Mouse (Mus musculus): ENCODE measurements around the gene Dnaic1. TPM values are rescaled to one million over a fixed set of nuclear protein-coding genes. Genes with fewer than 3 reads are reported as not detected.

Dnaic1 gene
- total RNA-seq, 2 experiments from 2014 or later: 0.43 to 0.64 TPM

DNA sequence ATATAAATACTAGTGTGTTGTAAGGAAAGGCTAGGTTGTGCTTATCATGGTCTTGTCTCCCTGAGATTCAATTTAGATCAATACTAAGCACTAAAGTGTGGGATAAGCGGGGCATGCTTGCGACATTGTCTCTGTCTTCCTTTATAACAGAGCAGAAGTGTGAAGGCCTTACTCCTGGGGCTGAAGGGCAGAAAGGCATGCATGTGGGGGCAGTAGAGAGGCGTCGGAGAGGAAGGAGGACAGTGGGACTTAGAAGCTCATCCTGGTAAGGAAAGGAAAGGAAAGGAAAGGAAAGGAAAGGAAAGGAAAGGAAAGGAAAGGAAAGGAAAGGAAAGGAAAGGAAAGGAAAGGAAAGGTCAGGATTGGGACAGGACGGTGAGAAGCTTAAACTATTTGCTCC lies 1.9 kb downstream of the Dnaic1 start:
- DNase-seq: no peak

DNA sequence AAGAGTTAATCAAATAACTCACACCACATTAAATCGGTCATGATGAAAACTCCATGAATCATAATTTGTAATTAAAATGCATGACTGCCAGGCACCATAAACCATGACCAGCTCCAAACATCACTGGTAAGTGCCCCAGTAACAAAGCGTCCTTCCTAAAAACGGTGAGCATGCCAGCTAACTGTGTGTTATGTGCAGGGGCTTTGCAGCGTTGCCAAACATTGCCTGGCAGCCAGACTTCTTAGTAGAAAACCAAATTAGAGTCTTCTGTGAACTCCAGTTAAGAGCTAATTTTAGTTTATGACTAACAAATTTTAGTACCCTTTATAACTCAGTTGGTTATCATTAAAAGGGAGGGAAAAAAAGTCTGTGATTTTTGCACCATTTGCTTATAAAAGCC lies 3.9 kb downstream of the Dnaic1 start:
- DNase-seq: no peak

DNA sequence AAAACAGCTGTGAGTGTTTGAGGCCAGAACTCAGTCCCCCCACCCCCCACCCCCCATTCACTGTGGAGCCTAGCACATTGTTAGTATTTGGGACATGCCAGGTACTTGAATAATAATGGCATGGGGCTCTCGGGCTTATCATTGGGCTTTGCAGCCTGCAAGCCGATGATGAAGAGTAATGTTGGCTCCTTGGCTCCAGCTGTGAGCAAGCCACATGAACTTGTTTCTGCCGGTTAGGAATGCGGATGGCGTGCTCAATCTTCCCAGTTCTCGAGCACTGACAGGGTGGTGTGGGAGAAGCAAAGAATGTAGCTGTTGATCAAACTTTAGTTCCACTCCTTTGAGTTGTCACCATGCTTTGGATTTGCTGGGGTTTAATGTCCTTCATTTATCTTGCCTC lies 6.3 kb downstream of the Dnaic1 start:
- DNase-seq: no peak

DNA sequence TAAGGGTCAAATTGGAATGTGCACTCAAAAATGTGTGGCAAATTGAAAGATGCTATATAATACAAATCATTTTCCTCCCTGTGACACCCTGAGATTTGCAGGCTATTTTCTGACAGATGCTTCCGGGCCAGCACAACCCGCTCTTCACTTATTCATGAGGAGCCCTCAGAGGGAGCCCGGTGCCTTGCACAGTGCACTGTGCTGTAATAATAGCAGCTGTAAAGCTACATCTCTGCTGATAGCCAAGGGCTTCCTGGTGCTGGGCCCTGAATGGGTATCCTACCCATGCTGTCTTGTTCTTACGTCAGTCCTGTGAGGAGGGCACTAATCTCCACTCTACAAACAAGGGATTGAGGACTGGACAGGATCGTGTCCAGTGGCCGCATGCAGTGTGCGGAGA lies 13.8 kb downstream of the Dnaic1 start:
- no peak for DNase-seq

DNA sequence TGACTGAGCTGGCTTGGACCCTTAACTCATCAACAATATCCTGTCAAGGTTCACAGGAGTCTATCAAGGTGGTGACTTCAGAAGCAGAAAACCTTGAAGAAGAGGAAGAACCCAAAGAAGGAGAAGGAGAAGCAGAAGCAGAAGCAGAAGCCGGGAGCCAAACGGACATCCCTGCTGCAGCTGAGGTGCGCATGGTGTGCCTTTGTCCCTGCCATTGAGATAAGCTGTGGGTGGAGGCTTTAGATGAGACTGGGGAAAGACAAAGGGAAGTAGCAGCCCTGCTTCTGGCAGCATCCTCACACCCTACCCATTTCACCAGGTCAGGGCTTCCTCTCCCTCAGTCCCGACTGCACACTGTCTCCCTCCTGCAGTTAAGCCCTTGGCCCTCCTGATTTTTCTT lies 33.2 kb downstream of the Dnaic1 start:
- no peak for DNase-seq

DNA sequence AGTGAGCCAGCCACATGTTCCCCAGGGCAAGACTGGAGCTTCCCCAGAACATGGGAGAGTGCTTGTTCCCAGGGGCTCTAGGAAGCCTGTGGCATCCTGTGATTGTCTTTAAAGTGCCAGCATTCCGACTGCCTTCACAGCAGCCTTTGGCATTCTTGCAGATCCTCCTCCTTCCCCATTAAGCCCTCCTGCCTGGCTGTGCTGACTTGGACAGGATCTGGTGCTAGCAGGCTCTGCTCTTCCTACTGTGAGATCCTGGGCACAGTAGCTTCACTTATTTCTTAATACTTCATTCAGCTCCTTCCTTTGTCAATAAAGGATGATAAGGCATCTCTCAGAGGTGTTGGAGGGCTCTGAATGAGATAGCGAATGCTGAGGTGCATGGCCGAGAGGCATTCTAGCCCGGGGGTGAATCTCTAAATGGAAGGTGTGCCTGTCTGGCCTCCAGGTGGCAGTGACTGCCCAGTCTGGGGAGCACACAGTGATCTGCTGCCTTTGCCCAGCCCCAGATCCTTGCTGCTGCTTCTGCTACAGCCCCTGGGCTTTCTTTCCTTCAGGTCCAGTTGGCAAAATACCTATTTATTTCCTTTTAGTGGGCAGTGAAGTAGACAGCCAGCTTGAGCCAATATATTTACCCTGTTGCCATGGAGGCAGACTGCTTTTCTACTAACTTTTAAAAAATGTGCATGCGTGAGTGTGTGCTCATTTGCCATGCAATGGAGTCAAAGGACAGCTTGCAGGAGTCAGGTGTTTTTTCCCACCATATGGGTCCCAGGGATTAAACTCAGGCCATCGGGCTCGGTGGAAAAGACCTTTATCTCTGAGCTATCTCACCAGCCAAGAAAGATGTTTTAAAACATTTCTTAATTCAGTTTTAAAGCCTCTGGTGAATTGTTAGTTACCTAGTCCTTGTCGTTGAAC lies 35.2 kb downstream of the Dnaic1 start:
- no peak for DNase-seq

DNA sequence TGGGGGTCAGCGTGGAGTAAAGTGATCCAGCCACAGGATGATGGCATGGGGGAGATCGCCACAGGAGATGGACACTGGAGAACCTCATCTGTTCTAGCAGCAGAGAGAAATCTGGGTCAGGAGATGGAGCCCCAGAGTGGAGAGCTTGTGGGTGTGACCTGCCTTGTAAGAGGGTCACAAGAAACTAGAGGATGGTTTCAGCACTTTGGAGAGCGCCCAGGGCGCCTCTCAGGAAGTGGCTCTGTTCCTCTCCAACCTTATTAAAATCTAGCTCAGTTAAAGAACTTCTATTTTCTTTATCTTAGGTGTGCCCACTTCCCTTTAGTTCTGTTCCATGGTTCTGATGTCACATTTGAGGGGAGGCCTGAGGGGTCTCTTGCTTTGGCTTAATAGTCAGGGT lies 37.2 kb downstream of the Dnaic1 start:
- DNase-seq: no peak

DNA sequence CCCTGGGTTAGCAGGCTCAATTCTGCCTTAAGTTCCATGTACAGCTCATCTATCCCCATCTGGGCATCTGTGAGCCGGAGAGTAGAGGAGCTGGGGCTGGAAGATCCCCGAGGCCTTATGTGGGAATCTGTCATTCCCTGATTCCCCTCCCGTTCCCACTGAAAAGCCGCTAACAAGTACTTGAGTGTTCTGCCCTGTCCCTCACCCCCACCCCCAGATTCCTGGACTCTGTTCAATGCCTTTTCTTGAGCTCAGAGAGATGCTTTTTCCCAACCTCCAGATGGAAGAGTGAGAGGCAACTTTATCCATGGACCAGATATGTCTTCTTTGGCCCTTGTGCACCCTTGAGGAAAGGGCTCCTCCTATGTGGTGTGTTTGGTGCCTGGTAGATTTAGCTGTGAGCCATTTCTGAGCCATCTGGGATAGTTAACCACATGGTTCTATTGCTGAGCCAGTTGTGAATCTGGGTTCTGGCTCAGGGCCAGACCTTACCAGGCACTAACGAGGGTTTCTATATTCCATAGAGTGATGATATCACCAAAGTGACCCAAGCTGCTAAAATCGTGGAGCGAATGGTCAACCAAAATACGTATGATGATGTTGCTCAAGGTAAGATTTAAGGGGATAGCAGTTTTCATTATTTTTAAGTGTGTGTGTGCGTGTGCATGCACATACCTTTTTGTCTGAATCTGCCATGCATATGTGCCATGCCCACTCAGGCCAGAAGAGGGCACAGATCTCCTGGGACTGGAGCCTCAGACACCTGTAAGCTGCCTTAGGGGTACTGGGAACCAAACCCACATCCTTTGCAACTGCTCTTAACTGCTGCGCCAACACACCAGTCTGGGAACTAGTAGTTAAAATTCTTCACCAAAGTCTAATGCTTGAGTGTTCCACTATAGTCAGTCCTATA lies 40.4 kb downstream of the Dnaic1 start:
- no peak for DNase-seq

DNA sequence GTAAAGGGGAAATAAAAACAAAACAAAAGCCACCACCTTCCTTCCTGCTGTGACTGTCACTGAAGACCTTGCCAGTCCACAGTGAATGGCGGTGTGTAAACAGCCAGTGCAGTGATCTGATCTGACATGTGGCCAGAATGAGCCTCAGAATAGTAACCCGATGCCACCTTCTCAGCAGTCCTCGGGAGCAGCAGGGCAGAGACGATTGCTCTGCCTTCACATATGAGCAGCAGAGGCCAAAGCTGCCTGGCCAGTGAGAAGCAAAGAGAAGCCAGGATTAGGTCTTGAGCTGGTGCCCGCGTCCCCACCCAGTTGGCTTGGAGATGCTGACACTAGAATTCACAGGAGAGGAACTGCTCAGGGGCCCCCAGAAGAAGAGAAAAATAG lies 41.0 kb downstream of the Dnaic1 start:
- DNase-seq: peak; percentile 61

DNA sequence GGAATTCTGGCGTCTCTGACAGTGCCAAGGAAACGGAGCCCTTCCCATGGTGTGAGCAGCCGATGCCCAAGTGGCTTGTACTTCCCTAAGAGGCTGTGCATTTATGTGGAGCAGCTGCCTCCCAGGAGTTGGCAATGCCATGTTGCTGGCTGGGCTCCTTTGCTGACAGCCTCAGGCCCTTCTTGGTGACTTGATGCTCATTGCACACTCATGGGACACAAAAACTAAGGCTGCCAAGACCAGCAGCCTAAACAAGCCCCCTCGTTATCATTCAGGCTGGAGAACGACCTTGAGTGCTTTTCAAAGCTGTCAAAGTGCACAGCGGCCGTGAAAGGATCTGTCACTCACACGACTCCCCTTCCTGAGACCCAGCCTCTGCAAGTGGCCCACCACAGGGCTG lies 42.6 kb downstream of the Dnaic1 start:
- DNase-seq: no peak

DNA sequence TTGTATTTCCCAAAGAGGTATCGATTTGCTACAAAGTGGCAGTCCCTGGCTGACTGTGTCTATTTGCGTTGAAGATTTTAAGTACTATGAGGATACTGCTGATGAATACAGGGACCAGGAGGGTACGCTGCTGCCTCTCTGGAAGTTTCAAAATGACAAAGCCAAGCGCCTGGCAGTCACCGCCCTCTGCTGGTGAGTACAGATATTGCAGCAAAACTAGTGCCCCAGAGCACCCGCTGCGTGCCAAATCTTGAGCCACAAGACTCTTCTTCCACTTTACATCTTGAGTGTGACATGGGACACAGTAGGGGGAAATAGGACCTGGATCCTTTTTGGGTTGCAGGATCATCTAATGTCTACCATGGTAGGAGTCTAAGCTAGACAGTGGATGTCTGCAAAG lies 44.6 kb downstream of the Dnaic1 start:
- DNase-seq: peak; percentile 63

DNA sequence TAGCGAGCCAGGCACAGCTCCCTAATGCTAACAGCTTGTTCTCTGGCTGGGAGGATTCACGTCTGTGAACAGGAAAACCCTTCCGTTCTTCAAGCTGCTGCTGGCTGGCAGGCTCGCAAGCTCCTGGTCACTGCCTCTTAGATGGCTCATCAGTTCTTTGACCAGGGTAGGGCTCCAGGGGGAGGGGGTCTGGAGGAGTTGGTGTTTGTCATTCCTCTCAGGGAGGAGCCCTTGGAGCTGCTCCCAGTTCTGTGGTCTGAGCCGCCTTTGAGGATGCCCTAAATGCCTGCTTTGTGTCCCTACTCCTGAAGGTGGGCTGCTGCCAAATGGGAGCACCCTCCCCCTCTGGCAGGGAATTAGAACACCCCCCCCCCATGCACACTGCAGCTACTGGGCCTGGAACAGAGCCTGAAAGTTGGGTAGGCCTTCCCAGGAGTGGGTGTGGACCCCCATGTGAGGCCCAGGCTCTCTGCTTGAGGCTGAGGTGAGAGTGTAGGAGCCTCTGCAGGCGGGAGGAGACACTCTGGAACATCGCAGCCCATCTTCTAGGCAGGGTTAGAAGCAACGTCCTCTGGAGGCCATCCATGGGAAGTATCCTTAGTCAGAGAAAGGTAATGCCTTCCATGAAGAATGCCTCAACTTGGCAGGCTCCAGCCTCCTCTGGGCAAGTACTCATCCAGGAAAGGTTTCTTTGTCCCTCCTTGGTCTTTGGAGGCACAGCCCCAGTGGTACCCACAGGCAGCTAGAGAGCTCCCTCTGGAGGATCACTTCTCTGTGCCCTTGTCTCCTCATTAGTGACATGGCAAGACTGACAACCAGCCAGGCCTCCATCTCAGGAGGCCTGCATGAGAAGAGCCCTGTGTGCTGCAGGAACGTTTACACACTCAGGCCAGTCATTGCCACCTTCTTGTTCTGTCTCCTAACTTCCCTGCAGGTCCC lies 46.4 kb downstream of the Dnaic1 start:
- no peak for DNase-seq

DNA sequence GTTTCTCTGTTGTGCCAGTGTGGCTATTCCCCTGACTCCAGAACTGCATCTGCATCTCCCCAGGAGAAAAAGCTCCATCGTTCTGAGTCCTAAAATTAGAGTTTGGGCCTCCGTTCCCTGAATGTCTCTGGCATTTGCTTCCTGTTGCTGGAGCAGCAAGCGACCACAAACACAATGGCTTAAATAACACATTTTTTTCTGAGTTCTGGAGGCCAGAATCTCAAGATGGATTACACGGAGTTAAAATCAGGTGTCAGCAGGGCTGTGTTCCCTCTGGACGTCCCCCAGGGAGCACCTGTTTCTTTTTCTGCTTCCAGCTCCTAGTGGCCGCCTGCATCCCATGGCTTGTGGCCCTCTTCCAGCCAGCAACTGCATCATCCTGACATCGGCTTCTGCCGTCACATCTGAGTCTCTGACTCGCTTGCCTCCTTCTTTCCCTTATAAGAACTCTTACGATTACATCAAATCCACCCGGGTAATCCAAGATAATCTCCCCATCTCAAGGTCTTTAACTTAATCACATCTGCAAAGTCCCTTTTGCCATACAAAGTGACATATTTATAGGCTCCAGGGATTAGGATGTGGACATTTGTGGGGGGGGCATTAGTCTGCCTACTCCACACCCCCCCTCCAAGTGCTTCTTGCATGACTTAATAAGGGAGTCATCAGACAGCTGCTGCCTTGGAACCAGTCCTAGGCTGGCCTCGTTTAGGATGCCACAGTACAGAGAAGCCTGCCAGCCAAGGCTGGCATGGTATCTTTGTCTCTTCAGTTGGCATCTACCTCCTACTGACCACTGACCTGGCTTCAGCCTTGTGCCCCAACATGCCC lies 49.6 kb downstream of the Dnaic1 start:
- DNase-seq: peak; percentile 88

DNA sequence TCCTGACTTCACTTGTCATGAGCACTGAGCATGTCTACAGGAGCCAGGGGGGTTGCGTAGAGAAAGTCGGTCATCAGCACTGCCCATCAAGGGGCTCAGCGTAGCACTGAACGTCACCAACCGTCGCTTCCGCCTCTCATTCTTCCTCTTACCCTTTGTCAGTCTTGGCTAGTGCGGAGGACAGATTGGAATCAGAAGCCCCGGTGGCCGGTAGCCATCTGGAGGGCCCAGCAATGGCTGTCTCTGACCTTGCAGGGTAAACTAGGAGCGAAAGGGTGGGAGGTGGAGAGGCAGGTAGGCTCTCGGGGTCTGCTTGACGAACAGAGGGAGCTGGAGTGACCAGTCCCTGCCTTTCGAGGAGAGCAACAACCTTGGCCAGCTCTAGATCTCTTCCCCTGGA lies 52.5 kb downstream of the Dnaic1 start:
- no peak for DNase-seq

DNA sequence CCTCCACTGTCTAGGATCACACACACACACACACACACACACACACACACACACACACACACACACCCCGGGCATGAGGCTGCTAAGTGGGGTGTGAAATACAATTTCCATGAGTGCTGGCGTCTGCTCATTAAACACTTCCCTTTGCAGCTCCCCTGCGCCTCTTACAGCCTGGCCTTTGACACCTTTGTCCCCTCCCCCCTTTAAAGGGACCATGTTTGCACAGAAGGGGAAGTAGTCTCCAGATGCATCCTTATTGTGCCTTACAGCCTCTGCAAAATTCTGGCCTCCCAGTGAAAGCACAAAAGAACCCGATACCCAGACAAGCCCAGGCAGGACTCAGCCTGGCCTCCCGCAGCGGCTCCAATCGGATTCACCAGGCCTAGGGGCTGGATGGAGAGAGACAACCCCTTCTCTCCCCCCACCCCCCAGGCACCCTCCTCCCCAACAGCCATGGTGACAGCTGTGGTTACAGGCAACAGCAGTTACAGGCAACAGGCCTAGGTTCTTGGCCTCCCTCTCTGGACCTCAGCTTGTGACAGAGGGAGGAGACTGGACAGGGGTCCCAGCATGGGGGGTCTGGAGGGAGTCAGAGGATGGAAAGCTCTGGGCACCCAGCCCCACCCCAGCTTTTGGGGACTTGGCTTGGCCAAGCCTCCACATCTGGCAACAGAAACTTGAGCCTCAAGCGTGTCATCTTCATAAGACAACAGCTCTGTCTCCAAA lies 58.8 kb downstream of the Dnaic1 start:
- DNase-seq: no peak

DNA sequence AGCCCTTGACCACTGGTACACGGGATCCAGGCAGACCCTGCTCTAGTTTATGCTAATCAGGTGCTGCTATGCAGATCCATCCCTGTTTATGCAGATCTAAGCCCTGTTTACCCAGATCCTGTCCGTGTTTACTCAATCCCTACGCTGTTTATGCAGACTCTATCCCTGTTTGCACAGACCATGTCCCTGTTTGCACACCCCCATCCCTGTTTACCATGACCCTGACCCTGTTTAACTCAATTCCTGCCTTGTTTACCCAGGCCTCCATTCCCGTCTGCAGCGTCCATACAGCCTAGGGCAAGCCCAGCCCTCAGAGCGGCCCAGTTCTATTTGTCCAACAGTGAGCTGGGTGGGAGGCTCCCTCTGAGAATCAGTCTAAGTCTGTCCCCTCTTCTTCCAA lies 60.6 kb downstream of the Dnaic1 start:
- DNase-seq: no peak

DNA sequence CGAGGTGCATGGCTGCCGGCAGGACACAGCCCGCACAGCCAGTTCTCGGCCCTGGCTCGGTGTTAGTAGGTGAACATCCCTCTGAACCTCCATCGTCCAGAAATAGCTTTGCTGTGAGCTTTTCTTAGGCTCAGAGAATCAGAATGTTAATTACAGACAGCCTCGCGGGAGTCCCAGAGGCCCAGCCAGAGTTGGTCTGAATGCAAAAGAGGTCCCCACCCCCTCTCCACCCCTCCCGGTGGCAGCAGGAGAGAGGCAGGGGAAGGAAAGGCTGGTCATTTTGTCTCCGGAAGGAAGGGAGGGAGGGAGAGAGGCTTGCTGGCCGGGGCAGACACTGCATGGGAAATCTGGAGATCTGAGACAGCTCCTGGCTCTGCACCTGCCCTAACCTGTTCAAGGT lies 61.8 kb downstream of the Dnaic1 start:
- peak; percentile 53 for DNase-seq

DNA sequence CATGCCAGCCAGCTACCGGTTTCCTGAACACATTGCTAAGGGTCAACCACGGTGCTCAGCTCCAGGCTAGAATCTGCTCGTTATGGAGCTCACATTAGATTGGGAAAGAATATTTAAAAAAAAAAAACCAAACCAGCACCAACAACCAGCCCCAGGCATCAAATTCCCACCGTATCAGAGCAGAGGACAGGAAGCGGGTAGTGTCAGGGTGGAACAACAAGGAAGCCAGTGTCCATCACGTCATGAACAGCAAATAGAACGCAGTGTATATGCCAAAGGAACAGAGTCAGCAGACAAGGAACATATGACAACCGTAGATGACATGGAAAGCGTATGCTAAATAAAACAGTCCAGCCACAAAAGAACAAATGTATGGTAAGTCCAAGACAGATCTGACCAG lies 63.4 kb downstream of the Dnaic1 start:
- DNase-seq: no peak

DNA sequence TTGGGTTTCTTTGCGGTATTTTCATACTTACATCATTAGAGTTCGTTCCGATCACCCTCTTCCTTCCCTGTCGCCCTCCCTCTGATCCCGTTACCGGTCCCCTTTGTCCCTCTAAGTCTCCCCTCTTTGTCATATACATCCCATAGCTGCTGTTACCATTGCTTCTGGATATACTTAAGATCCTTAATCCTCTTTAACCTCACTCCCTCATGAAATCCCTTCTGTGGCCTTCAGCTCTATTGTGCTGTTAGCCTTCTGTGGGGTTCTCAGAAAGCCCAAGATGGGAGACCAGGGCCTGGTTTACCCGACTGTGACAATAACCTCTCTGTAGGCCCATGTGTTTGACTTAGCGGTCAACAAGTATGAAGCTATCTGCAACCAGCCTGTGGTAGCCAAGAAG lies 65.1 kb downstream of the Dnaic1 start:
- no peak for DNase-seq

DNA sequence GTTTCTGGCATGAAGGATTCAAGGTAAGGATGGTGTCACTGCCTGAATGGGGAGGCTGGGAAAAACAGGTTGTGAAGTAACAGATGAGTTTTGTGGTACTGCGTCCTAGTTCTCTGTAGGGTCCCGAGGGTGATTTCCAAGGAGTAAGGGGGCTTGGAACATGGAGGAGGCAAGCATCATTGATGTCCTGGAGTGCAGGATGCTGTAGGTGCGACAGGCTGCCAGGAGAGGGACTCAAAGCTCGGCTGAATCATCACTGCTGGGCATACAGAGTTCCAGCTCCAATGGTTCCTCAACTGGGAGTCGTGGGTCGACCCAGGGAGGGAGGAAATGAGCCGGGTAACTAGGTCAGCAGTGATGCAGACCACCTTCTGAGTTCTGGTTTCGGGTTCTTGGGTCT lies 65.6 kb downstream of the Dnaic1 start:
- DNase-seq: no peak

DNA sequence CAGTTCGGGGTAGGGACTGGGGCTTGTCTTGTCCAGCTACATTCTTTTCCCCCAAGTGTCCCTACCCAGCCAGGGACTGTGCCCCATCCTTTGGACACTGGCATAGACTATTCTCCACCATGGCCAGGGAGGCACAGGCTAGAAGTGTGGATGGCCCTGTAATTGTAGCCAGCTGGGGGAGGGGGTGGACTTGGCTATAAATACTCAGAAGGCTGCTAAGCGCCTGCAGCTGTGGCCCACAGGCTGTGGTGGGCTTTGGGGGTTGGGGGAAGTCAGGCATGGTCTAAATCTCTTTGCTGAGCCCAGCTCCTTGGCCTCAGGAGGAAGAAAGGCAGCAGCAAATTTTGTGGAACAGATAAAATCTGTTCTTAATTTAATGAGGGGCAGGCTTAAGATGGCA lies 66.3 kb downstream of the Dnaic1 start:
- DNase-seq: no peak
